ENCODE assay signal across 21 mouse cellular contexts in the genomic region with DNA sequence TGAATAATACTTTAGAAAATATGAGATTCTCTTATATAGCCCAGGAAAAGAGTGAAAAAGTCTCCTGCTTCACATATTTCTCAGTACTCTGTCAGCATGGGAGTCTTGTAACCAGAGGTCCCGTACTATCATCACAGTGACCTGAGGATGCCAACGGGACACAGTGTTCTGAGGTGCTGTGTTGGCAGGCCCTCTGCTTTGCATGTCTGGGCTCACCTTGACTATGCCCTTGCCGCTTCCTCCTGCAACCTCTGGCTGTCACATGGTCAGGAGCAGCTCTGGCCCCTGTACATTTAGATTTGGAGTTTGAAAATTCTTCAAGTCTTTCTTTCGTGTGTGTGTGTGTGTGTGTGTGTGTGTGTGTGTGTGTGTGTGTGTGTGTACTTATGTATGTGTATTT. TPM values are rescaled to one million over a fixed set of nuclear protein-coding genes. Genes with fewer than 3 reads are reported as not detected.
A peak's percentile ranks its signal among the peaks of the same experiment; 100 is the strongest.
DNase-seq lines count a peak whose midpoint lies in the region; ATAC-seq and TF ChIP-seq lines count a peak whose summit lies in the region.
"Had no signal": no experiment of that assay in that cellular context is flagged by ENCODE, and none has a peak within 500 bp of the region (broad histone marks: within the 10 kb centered on the region; RNA-seq: fewer than 3 reads in every experiment).

No protein-coding gene starts in this region.

- H3K36me3 ChIP-seq in heart, adult 2 months (ENCODE audit: control insufficient read depth, insufficient read depth, low read length): peaks cover 42% of the 10 kb centered on the region
- H3K36me3 ChIP-seq in heart, postnatal 0 days (replicated peaks; ENCODE audit: control insufficient read depth, insufficient read depth, low read length): peaks cover 87% of the 10 kb centered on the region

- no peak for TF ChIP-seq CTCF in heart, adult 2 months (IDR thresholded peaks at IDR 0.05)
- no peak for TF ChIP-seq CTCF in heart, postnatal 0 days (IDR thresholded peaks at IDR 0.05; ENCODE audit: low read depth)

- no peaks in the 10 kb centered on the region for H3K9me3 ChIP-seq in heart, postnatal 0 days (replicated peaks; ENCODE audit: control insufficient read depth, low read length)
- H3K9me3 ChIP-seq: embryonic facial prominence, embryonic 10.5 days; forebrain, embryonic 15.5 days; hindbrain, embryonic 13.5 days; liver, embryonic 15.5 days; lung, embryonic 15.5 days; megakaryocyte, embryonic 14.5 days; neural tube, embryonic 12.5 days had no signal

- DNase-seq in heart, adult 2 months: peak in 1 of 2 experiments; percentile 71
- DNase-seq in heart, postnatal 25 days (ENCODE audit: low spot score): no peak
- peak; percentile 21 for DNase-seq in kidney, postnatal 14 days
- no peak for DNase-seq in kidney, postnatal 4 days
- DNase-seq in heart, postnatal 0 days (ENCODE audit: low spot score): peak; percentile 75
- DNase-seq in frontal cortex, postnatal 25 days (ENCODE audit: low spot score in 2 of 2): no peak
- DNase-seq: adrenal gland, adult 2 months; cerebellum, adult 11 months; cerebellum, postnatal 10 days; gastrocnemius, postnatal 10 days; lung, postnatal 36 days; midbrain, embryonic 14.5 days had no signal

- peak; percentile 87 for ATAC-seq in heart, postnatal 0 days (ENCODE audit: insufficient read depth, low read depth)
- ATAC-seq in monocyte, adult 5-6 weeks (replicated peaks; ENCODE audit: insufficient number of reproducible peaks, low FRiP score, low TSS enrichment, poor library complexity, severe bottlenecking): no peak
- ATAC-seq: forebrain, embryonic 15.5 days; Patski had no signal

- no peak for TF ChIP-seq POLR2A in heart, adult 2 months (IDR thresholded peaks at IDR 0.05; ENCODE audit: insufficient read depth, low read depth, low read length)

- peaks cover 3% of the 10 kb centered on the region; the same call in 1 of the 2 replicates for H3K4me1 ChIP-seq in heart, adult 2 months (ENCODE audit: control insufficient read depth, insufficient read depth, low read length)
- H3K4me1 ChIP-seq in heart, postnatal 0 days (ENCODE audit: control insufficient read depth, insufficient read depth): 0 out of 2 replicates have a peak, but pooled peaks cover 3% of the 10 kb centered on the region
- H3K4me1 ChIP-seq: embryonic facial prominence, embryonic 10.5 days; forebrain, embryonic 15.5 days; hindbrain, embryonic 13.5 days; lung, embryonic 15.5 days; megakaryocyte, embryonic 14.5 days; neural tube, embryonic 12.5 days had no signal

- no peaks in the 10 kb centered on the region for H3K79me2 ChIP-seq in heart, adult 2 months (replicated peaks; ENCODE audit: control insufficient read depth, insufficient read depth, low read length)

- no peak overlapping the region for H3K9ac ChIP-seq in heart, adult 2 months (ENCODE audit: low read depth, low read length)
- H3K9ac ChIP-seq in heart, postnatal 0 days (replicated peaks; ENCODE audit: low read depth, low read length): no peak overlapping the region
- H3K9ac ChIP-seq: forebrain, embryonic 15.5 days; hindbrain, embryonic 13.5 days; liver, embryonic 15.5 days; lung, embryonic 15.5 days; neural tube, embryonic 12.5 days had no signal

- H3K4me3 ChIP-seq in heart, adult 2 months: no peak overlapping the region
- H3K4me3 ChIP-seq in heart, postnatal 0 days (ENCODE audit: low read depth, low read length): no peak overlapping the region
- H3K4me3 ChIP-seq: embryonic facial prominence, embryonic 10.5 days; forebrain, embryonic 15.5 days; hindbrain, embryonic 13.5 days; liver, embryonic 15.5 days; lung, embryonic 15.5 days; megakaryocyte, embryonic 14.5 days; neural tube, embryonic 12.5 days had no signal

- no peak overlapping the region for H3K4me2 ChIP-seq in heart, postnatal 0 days (ENCODE audit: low read depth, low read length)
- H3K4me2 ChIP-seq: forebrain, embryonic 15.5 days; hindbrain, embryonic 13.5 days; liver, embryonic 15.5 days; lung, embryonic 15.5 days; neural tube, embryonic 12.5 days had no signal

- TF ChIP-seq EP300 in heart, adult 2 months (IDR thresholded peaks at IDR 0.05; ENCODE audit: insufficient read depth, low read depth, low read length): peak; percentile 89
- TF ChIP-seq EP300 in heart, postnatal 0 days (IDR thresholded peaks at IDR 0.05; ENCODE audit: low read depth): no peak

- H3K27me3 ChIP-seq in heart, adult 2 months (ENCODE audit: control insufficient read depth, insufficient read depth, low read length): no peaks in the 10 kb centered on the region
- no peaks in the 10 kb centered on the region for H3K27me3 ChIP-seq in heart, postnatal 0 days (ENCODE audit: control insufficient read depth, insufficient read depth, low read length)
- H3K27me3 ChIP-seq: forebrain, embryonic 15.5 days; hindbrain, embryonic 13.5 days; liver, embryonic 15.5 days; lung, embryonic 15.5 days; megakaryocyte, embryonic 14.5 days; neural tube, embryonic 12.5 days; Patski had no signal

- H3K27ac ChIP-seq in heart, adult 2 months: peak overlapping the region; percentile 37
- H3K27ac ChIP-seq in heart, postnatal 0 days (ENCODE audit: low read depth): peak overlapping the region; percentile 79
- H3K27ac ChIP-seq: embryonic facial prominence, embryonic 10.5 days; forebrain, embryonic 15.5 days; hindbrain, embryonic 13.5 days; liver, embryonic 15.5 days; lung, embryonic 15.5 days; neural tube, embryonic 12.5 days had no signal

- intact Hi-C loops in heart, adult 2 months (cut with DNase I): no loop called here
- intact Hi-C loops in heart, postnatal 25 days (cut with DNase I): no loop called here

- WGBS in heart, adult 2 months: 71% methylated on average over 4 of the region's 4 CpGs
- 43% methylated on average over 4 of the region's 4 CpGs for WGBS in heart, postnatal 0 days

RNA-seq across cellular contexts. Expression of gene Tfcp2l1, which starts 34.8 kb away (rescaled TPM):
- total RNA-seq in heart, adult 2 months (2021): under 1 TPM; 0.32 to 0.47 TPM
- 0.29 and 0.33 TPM in 2 replicates for polyA plus RNA-seq in heart, adult 2 months (2012; rRNA removed)
- total RNA-seq in heart, postnatal 25 days (2021): under 1 TPM; 0.39 to 0.78 TPM
- 1.4 and 2.9 TPM in 2 replicates for total RNA-seq in heart, postnatal 0 days (2014; rRNA removed; ENCODE audit: low replicate concordance)
- 0.43 and 0.64 TPM in 2 replicates for polyA plus RNA-seq in heart, postnatal 0 days (2015; fragmentation: Nextera tagmentation; extraction: Ambion mirVana)
- total RNA-seq in monocyte, adult 5-6 weeks (2017): not detected in 3 replicates

Comparison
In these comparisons a context has a peak if more than half of its experiments do, and no peak if none do; other contexts are left out.
1. DNase-seq: peak in kidney, postnatal 14 days (single experiment) and heart, postnatal 0 days (single experiment); none in heart, postnatal 25 days (single experiment), kidney, postnatal 4 days (0 of 2) and frontal cortex, postnatal 25 days (0 of 2).